Mouse (Mus musculus): Measurements from ENCODE around the gene Fancd2os.

Gene Fancd2os

DNA sequence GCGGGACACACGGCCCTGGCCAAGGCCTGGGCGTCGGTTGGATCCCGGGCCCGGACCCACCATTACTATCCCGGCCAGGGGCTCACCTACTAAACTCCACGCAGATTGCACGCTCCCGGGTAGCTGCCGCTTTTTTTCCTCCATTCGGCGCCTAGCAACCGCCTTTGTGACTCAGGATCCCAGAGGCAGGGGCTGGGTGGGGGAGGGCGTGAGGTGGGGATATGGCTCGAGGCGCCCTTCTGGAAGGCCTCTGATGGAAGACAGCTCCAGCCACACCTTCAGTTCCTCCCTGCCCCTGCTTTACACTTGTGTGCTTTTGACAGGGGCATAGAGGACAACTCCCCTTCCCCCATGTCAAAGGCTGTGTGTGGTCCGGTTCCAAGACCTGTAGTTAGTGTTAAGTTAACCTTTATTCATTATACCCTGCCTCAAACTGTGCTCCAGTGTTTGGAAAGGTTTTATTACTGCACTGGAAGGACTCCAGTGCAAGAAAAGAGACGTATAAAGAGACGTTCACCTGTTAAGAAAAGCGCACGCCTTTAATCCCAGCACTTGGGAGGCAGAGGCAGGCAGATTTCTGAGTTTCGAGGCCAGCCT lies at the start of gene Fancd2os:
TSS of gene Fancd2os (minus strand) at position 173 of the 597 bp plus-strand sequence.
- no peak for DNase-seq (ENCODE audit: low spot score in 2 of 2)

GRCm38 (mm10) chr6:113650197-113650640 lies 49.7 kb upstream of the Fancd2os start:
- DNase-seq (ENCODE audit: low spot score in 2 of 2), result no peak

DNA sequence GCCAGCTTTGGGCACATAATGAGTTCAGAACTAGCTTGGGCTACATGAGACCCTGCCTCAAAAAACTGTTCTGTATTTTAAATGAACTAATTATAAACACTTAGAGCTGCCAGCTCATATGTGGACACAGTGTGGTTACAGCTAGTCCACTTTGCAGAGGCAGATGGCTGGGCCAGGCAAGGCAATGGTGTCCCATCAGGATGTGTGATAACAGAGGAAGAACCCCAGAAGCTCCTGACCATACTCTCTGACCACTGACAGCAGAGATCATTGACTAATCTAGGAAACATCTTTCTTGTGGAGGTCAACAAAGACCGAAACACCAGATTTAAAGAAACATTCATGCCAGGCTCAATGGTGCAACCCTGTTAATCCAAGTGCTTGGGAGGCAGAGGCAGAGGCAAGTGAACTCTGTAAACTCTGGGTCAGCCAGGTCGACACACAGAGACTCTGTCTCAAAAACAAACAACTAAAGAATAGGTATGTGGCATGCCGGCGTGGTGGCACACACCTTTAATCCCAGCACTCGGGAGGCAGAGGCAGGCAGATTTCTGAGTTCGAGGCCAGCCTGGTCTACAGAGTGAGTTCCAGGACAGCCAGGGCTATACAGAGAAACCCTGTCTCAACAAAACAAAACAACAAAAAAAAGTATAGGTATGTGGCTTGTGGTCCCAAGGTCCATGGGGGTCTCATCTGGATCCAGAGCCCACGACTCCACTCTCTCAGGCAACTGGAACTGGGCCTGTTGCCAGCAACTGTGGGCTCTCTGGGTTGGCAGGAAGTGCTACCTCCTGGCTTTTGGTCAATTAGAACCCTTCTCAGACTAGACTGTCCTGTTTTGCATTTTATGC lies 49.1 kb upstream of the Fancd2os start:
- DNase-seq (ENCODE audit: low spot score in 2 of 2), result peak in 1 of 2 experiments; percentile 16

- DNase-seq (ENCODE audit: low spot score in 2 of 2), result peak in 1 of 2 experiments; percentile 25
Observed at GRCm38 (mm10) chr6:113644808-113645207, 44.3 kb upstream of the Fancd2os start.

- DNase-seq (ENCODE audit: low spot score in 2 of 2), result no peak
Observed at GRCm38 (mm10) chr6:113643967-113644366, 43.5 kb upstream of the Fancd2os start.

GRCm38 (mm10) chr6:113643021-113643420 lies 42.5 kb upstream of the Fancd2os start:
- DNase-seq (ENCODE audit: low spot score in 2 of 2), result no peak

DNA sequence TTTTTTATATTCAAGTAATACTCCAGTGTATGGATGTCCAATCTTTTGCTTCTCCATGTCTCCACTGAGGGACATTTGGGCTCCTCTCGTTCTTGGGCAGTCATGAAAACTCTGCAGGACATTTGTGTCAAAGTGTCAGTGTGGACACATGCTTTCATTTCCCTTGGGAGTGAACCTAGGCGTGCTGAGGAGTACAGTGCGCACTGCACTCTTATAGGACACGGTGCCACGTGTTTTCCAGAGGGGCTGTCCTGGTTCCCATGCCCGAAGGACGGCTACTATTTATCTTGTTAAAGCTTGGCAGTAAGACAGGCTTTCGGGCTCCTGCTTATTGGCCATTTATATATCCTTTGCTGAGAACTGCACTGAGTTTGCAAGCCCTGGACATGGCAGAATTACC lies 42.1 kb upstream of the Fancd2os start:
- no peak for DNase-seq (ENCODE audit: low spot score in 2 of 2)

GRCm38 (mm10) chr6:113639201-113639600 lies 38.7 kb upstream of the Fancd2os start:
- DNase-seq (ENCODE audit: low spot score in 2 of 2), result no peak

- peak; percentile 81 to 93 for DNase-seq (ENCODE audit: low spot score in 2 of 2)
Observed at GRCm38 (mm10) chr6:113638302-113639040, 38.0 kb upstream of the Fancd2os start, which contains the start of gene Irak2. Irak2 (plus strand) TSS chr6:113638467.

GRCm38 (mm10) chr6:113632863-113633262 lies 32.3 kb upstream of the Fancd2os start:
- DNase-seq (ENCODE audit: low spot score in 2 of 2), result no peak

- no peak for DNase-seq (ENCODE audit: low spot score in 2 of 2)
Observed at GRCm38 (mm10) chr6:113630322-113630721, 29.8 kb upstream of the Fancd2os start.

GRCm38 (mm10) chr6:113624989-113625770 lies 24.7 kb upstream of the Fancd2os start:
- DNase-seq (ENCODE audit: low spot score in 2 of 2), result no peak

DNA sequence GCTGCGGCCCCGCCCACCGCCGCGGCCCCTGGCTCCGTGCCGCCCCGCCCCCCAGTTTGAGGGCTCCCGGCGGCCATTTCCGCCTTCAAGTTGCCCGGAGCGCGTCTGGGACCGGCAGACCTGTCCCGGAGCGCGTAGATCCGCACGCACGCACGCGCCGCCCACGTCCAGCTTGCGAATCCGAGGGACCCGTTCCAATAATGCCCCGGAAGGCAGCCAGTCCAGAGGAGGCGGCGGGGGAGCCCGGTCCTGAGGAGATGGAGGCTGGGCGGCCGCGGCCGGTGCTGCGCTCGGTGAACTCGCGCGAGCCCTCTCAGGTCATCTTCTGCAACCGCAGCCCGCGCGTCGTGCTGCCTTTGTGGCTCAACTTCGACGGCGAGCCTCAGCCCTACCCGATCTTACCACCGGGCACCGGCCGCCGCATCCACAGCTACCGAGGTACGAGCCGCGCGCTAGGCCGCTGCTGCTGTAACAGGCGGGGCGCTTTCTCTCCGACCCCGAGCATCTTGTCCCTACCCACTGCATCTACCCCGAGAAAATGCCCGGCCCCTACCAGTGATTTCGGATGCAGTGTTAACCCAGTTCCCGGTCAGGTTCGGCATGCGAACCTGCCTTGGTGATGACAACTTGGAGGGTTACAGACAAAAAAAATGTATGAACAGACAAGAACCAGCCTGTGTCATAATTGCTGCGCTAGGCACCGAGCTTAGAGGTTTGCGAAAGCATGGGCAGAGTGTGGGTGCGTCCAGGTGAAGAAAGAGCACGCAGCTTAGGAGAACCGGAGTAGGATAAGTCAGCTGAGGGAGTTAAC lies 23.6 kb upstream of the Fancd2os start, which contains the start of gene Vhl:
TSS of gene Vhl (plus strand) at position 19 of the 811 bp plus-strand sequence.
- peak; percentile 84 to 85 for DNase-seq (ENCODE audit: low spot score in 2 of 2)

DNA sequence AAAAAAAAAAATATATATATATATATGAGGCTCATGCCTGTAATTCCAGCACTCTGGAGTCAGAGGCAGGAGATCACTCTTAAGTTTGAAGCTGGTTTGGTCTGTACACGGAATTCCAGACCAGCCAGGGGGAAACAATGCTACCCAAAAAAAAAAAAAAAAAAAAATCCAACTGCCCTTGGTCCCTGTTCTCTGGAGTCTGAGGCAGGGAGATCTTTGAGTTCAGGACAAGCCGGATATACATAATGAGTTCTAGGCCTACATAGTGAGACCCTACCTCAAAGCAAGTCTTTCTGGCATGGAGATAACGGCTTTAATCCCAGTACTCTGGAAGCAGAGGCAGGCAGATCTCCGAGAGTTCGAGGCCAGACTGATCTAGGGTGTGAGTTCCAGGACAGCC lies 22.9 kb upstream of the Fancd2os start:
- no peak for DNase-seq (ENCODE audit: low spot score in 2 of 2)

DNA sequence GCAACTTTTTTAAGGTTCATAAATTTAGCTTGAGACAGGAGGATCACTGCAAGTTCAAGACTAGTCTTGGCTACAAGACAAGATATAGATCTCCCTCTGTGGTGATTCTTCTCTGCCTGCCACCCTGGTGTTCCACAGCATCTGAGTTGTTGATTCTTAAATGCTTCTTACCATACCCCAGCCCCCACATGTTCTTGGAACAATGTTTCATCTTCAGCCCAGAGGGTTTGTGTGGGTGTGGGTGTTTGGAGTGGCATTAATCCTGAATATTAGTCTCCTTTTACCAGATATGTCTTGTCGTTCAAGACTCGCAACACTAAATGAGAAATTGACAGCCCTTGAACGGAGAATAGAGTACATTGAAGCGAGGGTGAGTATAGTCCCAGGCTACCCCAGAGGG lies 15.0 kb upstream of the Fancd2os start:
- DNase-seq (ENCODE audit: low spot score in 2 of 2), result no peak

DNA sequence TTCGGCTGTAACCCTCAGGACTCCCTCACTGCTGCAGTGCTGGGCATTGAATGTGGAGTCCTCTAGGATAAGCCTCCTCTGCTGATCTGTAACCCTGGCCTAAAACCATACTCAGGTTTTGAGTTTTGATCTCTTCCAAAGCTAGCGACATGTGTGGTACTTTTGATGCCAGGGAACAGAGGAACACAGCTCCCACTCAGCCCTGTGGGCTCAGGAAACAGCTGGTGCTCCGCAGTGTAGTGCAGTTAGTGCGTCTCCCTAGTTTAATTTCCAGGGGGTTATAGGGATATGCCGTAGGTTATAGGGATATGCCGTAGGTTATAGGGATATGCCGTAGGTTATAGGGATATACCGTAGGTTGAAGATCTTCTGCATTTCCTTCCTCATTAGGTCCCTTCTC lies 14.5 kb upstream of the Fancd2os start:
- DNase-seq (ENCODE audit: low spot score in 2 of 2), result no peak

GRCm38 (mm10) chr6:113614152-113614551 lies 13.6 kb upstream of the Fancd2os start:
- no peak for DNase-seq (ENCODE audit: low spot score in 2 of 2)

DNA sequence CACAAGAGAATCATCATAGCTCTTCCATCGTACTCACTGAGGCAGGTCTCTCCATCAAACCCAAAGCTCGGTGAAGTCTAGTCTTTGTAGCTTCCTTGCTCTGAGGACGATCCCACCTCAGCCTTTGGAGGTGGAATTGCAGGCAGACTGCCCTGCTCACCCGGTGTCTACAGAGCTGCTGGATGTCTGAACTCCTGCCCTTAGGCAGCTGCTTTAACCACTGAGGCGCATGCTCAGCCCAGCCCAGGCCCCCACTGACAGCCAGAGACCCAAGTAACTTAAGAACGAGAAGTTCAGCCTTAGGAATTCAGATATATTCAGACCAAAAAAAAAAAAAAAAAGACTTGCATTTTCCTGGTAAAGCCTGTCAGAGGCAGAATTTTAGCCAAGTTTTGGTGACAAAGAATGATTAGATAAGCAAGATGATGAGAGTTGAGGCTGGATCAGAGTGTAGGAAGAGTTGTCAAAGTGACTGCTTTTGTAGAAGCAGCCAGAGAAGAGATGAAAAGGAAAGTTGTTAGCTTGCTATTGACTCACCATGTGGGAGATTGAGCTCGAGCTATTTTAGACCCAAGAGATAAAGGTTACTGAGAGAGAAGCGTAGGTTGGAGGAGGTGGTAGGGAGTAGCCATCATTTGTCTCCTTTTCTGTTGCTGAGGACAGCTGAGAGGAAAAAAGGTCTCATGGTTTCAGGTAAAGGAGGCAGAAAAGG lies 11.9 kb upstream of the Fancd2os start:
- DNase-seq (ENCODE audit: low spot score in 2 of 2), result no peak

GRCm38 (mm10) chr6:113609293-113609692 lies 8.8 kb upstream of the Fancd2os start:
- DNase-seq (ENCODE audit: low spot score in 2 of 2), result no peak

GRCm38 (mm10) chr6:113608871-113609270 lies 8.4 kb upstream of the Fancd2os start:
- no peak for DNase-seq (ENCODE audit: low spot score in 2 of 2)
